Mouse (Mus musculus) ES-CJ7 (cell line): ENCODE data around the gene Tspan8.

Source experiments
- DNase-seq: peaks from one replicate; pipeline ENCODE4 v3.0.0; 2011; ENCODE audit warnings: low read depth, low spot score

The Tspan8 gene

GRCm38 (mm10) chr10:115830726-115831125 lies 14.1 kb downstream of the Tspan8 start:
- DNase-seq, result no peak

- peak; percentile 16 for DNase-seq
Observed at GRCm38 (mm10) chr10:115834017-115834416, 17.4 kb downstream of the Tspan8 start.

GRCm38 (mm10) chr10:115846930-115847329 lies 30.3 kb downstream of the Tspan8 start:
- DNase-seq, result no peak

GRCm38 (mm10) chr10:115848511-115848910 lies 31.9 kb downstream of the Tspan8 start:
- no peak for DNase-seq

- DNase-seq, result no peak
Observed at GRCm38 (mm10) chr10:115860210-115860880, 43.7 kb downstream of the Tspan8 start.

GRCm38 (mm10) chr10:115861967-115862366 lies 45.3 kb downstream of the Tspan8 start:
- DNase-seq, result no peak

- no peak for DNase-seq
Observed at GRCm38 (mm10) chr10:115882757-115883156, 66.1 kb downstream of the Tspan8 start.

- no peak for DNase-seq
Observed at GRCm38 (mm10) chr10:115891924-115892323, 75.3 kb downstream of the Tspan8 start.

- no peak for DNase-seq
Observed at GRCm38 (mm10) chr10:115892973-115893372, 76.3 kb downstream of the Tspan8 start.

GRCm38 (mm10) chr10:115894045-115894444 lies 77.4 kb downstream of the Tspan8 start:
- no peak for DNase-seq

GRCm38 (mm10) chr10:115896764-115897163 lies 80.1 kb downstream of the Tspan8 start:
- DNase-seq, result no peak

GRCm38 (mm10) chr10:115897235-115897634 lies 80.6 kb downstream of the Tspan8 start:
- DNase-seq, result no peak
